Mouse (Mus musculus) A20 (cell line): ENCODE data around the gene Jpt1.
"Not testable (repeated sequence)": the region's sequence is repeated elsewhere in the genome, so short reads cannot be mapped to it uniquely, and the experiment has no call there.

Source experiments
- DNase-seq: peaks from one replicate; pipeline ENCODE4 v3.0.0-alpha.2; 2011; ENCODE audit warnings: low read depth, low spot score

The Jpt1 gene

GRCm38 (mm10) chr11:115475758-115476237 is 38.4 kb downstream of the Jpt1 start:
- no peak for DNase-seq

DNA sequence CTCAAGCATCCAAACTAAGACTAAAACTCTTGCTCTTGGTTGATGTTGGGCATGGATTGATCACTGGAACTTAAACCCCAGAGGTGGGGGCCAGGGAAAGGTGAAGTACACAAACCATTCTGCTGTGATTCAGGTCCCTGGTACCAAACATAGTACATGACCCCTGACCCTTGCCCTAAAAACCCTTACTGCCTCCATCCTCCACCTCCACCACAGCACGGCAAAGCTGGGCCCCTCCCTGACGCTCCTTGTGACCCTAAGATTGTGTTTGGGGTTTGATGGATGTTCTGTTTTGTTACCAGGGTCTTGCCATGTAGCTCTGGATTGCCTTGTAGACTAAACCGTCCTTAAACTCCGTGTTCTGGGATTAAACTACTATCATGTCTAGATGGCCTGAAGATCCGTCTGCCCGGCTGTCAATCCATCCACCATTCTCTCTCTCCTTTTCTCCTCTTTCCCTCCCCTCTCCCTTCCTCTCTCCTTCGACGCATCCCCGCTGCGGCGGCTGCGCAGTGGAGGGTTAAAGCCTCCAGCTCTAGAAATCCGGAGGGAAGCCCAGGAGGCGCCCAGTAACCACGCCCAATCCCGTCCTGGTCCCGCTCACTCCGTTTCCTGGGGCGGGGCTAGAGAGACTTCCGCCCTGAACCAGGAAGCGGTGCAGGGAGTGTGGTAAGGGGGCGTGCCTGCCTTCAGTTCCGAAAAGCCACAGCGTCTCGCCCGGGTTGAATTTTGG is 39.0 kb downstream of the Jpt1 start, which contains the start of gene Armc7:
Armc7 (plus strand) TSS at position 643 of the 733 bp plus-strand sequence.
- peak; percentile 93 for DNase-seq

GRCm38 (mm10) chr11:115473626-115474275 is 40.4 kb downstream of the Jpt1 start:
- DNase-seq = peak; percentile 91

DNA sequence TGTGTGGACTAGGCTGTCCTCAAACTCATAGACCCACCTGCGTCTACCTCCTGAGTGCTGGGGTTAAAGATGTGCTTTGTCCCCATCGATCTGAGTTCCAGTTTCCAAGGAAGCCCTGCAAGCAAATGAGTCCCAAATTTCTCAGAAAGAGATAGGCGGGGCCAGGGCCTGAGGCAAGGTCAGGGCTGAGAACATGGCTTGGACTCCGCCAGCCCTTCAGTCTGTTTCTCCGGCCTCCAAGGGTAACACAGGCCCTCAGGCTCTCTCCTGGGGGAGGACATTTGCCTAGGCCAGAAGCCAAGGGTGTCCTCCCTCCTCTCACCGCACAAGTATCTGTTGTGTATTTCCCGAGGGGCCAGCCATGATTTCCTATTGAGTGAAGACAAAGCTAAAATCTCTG is 42.0 kb downstream of the Jpt1 start:
- DNase-seq = no peak

DNA sequence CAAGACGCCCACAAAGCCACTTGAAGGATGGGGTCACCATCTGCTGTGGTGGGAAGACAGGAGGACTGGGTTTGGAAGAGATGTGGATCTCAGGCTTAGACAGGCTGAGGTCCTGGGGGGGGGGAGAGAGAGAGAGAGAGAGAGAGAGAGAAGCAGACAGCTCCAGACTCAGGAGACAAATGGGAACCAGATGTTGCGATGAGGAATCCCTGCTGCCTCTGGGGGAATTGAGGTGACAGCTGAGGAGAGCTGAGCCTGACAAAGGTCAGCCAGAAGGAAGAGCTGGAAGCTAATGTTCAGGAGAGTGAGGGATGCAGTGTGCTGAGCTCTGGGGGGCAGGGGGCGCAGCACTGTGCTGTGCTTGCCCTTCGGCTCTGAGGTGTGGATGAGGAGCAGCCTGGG is 47.0 kb downstream of the Jpt1 start:
- no peak for DNase-seq

GRCm38 (mm10) chr11:115464851-115465250 is 49.3 kb downstream of the Jpt1 start:
- DNase-seq = no peak

GRCm38 (mm10) chr11:115463397-115463796 is 50.8 kb downstream of the Jpt1 start:
- DNase-seq = no peak

- DNase-seq = peak; percentile 53
Observed at GRCm38 (mm10) chr11:115462243-115462891, 51.8 kb downstream of the Jpt1 start, which contains the start of gene Slc16a5. Slc16a5 (plus strand) TSS chr11:115462474.

DNA sequence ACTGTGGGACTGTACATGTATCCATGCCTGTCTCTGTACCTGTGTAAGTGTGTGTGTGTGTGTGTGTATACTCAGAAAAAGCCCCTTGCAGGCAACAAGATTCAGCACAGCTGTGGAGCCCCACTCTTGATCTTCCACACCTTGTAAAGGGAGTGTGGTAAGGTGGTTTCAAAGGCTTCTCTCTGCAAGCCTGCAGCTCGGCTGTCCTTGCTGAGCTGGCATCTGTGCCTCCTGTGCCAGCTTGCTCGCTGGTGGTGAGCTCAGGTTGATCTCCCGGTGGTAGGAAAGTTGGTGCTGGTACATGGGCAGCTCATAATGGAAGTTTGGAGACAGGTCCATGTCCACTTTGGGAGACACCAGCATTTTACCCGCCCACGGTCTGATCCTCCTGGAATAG is 52.3 kb downstream of the Jpt1 start:
- DNase-seq = no peak

GRCm38 (mm10) chr11:115460976-115461375 is 53.2 kb downstream of the Jpt1 start:
- DNase-seq = no peak

- DNase-seq = no peak
Observed at GRCm38 (mm10) chr11:115457405-115457804, 56.8 kb downstream of the Jpt1 start.

DNA sequence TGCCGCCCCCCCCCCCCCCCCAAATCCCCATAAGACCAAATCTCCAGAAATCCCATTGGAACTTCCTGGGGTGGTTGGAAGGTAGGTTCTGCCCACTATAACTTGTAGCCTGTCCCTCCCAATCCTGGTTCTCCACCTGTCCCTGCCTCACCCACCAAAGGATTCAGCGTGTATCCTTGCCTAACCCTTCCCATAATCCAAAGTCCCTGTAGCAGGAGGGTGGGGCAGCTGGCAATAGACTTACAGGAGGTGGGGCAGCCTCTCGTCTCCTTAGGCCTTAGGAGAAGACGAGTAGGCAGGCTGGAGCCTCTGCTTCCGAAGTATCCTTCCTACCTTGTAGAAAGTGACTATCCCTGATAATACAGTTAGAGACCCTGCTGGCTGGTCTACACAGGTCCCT is 58.0 kb downstream of the Jpt1 start:
- DNase-seq = no peak

GRCm38 (mm10) chr11:115455619-115456018 is 58.6 kb downstream of the Jpt1 start:
- no peak for DNase-seq

DNA sequence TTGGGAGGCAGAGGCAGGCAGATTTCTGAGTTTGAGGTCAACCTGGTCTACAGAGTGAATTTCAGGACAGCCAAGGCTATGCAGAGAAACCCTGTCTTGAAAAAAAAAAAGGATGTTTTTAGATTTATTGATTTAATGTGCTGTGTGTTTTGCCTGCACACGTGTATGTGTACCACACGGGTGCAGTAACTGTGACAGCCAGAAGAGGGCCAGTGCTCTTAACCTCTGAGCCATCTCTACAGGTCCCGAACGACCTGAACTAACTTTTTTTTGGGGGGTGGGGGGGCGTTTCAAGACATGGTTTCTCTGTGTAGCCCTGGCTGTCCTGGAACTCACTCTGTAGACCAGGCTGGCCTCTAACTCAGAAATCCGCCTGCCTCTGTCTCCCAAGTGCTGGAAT is 59.4 kb downstream of the Jpt1 start:
- not testable (repeated sequence) for DNase-seq

DNA sequence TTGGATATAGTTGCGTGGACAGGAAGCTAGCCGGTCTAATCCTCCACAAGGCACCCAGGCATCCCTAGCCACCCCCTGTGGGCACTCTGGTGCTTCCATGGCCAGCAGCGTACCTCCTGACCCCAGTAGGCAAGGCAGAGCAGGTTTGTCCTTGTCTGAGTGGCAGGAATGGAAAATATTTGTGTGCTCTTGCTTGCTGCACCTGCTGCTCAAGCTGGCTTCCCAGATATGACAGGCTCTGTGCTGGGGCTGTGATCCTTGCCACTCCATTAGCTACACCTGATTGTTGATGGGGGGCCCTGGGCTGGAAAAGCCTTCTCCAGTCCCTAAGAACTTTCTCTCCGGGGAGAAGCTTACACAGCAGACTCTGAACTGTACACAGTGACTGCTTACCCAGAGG is 60.9 kb downstream of the Jpt1 start:
- no peak for DNase-seq

DNA sequence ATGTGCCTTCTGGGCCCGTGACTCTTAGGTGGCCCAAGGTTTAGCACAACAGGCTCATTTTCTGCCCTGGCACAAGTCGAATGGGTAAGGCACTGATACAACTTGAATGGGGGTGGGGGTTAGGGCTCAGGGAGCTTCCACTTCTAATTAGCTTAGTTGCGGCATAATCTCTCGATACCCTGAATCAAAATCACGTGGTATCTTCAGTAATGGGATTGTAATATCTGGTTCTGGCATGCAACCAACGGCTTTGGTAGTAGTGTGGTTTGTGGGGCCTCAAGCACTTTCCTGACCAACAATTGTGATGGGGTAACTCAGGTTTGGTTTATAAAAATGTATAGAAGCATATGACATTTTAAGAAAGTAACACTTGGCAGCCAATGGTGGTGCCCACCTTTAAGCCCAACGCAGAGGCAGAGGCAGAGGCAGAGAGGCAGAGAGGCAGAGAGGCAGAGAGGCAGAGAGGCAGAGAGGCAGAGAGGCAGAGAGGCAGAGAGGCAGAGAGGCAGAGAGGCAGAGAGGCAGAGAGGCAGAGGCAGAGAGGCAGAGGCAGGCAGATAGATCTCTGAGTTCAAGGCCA is 61.8 kb downstream of the Jpt1 start:
- no peak for DNase-seq

DNA sequence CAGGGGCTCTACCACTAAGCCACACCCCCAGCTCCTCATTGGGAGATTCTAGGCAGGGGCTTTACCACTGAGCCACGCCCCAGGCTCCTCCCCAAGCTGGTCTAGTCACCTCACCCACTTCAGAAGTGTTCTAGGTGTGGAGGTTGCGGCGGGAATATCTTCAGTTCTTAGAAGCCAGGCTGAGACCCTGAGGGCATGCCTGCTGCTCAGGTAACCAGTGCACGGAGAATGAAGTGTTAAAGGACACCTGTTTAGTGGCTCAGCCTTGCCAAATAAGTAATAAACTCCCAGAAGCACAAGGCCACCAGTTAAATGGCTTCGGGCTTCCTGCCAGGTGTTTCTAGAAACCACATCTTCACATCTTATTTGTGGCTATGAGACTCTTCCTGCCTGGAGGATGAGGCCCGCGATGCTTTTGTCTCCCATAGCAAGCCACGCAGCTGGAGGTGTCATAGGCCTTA is 62.4 kb downstream of the Jpt1 start:
- DNase-seq = peak; percentile 20

DNA sequence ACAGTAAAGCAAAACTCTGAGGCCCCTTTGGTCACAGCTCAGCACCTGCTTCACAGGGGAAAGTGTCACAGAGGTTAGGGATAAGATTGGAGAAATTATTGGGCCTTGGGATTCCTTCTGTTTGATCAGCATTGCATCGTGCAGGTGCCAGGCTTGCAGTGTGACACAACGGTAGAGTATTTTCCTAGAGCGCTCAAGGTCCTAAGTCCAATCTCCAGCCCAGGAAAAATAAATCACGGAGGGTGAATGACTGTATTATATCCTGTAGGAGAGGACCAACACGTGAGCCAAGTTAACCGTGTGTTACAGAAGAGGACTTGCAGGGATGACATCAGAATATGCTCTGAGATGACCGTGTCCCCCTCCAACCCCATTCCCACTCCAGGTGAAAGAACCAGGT is 64.0 kb downstream of the Jpt1 start:
- DNase-seq = no peak

GRCm38 (mm10) chr11:115448998-115449397 is 65.2 kb downstream of the Jpt1 start:
- no peak for DNase-seq

- no peak for DNase-seq
Observed at GRCm38 (mm10) chr11:115448075-115448474, 66.1 kb downstream of the Jpt1 start.
